Mouse (Mus musculus) heart, embryonic 16.5 days (tissue): ENCODE measurements around the gene Capn12. TPM values are rescaled to one million over a fixed set of nuclear protein-coding genes. Genes with fewer than 3 reads are reported as not detected.

Source experiments
- ATAC-seq: fragments of 200-750 bp; cut with Nextera tagmentation; replicated peaks from 2 replicates; pipeline ENCODE4 v1.8.0; 2017; ENCODE audit warnings: moderate number of reproducible peaks; ENCODE audit not compliant: insufficient read depth, low FRiP score; ENCODE audit errors: extremely low read depth
- H3K27ac ChIP-seq: fragments of 300-500 bp; sonication (generic); 2 replicates; pipeline ENCODE4 v1.5.1; 2014; ENCODE audit warnings: mild to moderate bottlenecking, low read length, control low read depth, moderate library complexity
- H3K27me3 ChIP-seq: fragments of 300-500 bp; sonication (generic); 2 replicates; pipeline ENCODE4 v1.6.1; 2014; ENCODE audit warnings: low read length, mixed read lengths; ENCODE audit not compliant: control insufficient read depth, insufficient read depth
- H3K36me3 ChIP-seq: fragments of 300-500 bp; sonication (generic); 2 replicates; pipeline ENCODE4 v1.6.1; 2014; ENCODE audit not compliant: control insufficient read depth, insufficient read depth
- H3K4me1 ChIP-seq: fragments of 300-500 bp; sonication (generic); 2 replicates; pipeline ENCODE4 v1.6.1; 2014; ENCODE audit warnings: low read length, mixed read lengths; ENCODE audit not compliant: control insufficient read depth, insufficient read depth
- H3K4me2 ChIP-seq: fragments of 300-500 bp; sonication (generic); 2 replicates; pipeline ENCODE4 v1.6.1; 2014; ENCODE audit warnings: low read depth, mild to moderate bottlenecking, control low read depth, low read length
- H3K4me3 ChIP-seq: fragments of 300-500 bp; sonication (generic); 2 replicates; pipeline ENCODE4 v1.5.1; 2014; ENCODE audit warnings: mild to moderate bottlenecking, control low read depth, low read length
- H3K9ac ChIP-seq: fragments of 300-500 bp; sonication (generic); 2 replicates; pipeline ENCODE4 v1.6.1; 2014; ENCODE audit warnings: low read length, control low read depth
- H3K9me3 ChIP-seq: fragments of 300-500 bp; sonication (generic); replicated peaks from 2 replicates; pipeline ENCODE4 v1.6.1; 2016; ENCODE audit warnings: low read length; ENCODE audit not compliant: control insufficient read depth
- WGBS: fragments of 180-500 bp; shearing (Covaris S2); extraction: QIAGEN DNeasy Blood & Tissue Kit; methylation state at CpG from one replicate; pipeline ENCODE4 v1.1.7; 2014; 5-methylcytosine and 5-hydroxymethylcytosine counted together
- polyA plus RNA-seq: library from polyadenylated mRNA; unstranded; fragments of >200 nt; fragmentation: Nextera tagmentation; extraction: Ambion mirVana; gene quantifications from 2 replicates; pipeline ENCODE4 v1.2.1, GENCODE M21; 2015

Gene Capn12
- polyA plus RNA-seq, 1 experiment from 2014 or later: 0.41 TPM

GRCm38 (mm10) chr7:28921722-28922465 lies 40.7 kb downstream of the Capn12 start:
- H3K36me3 ChIP-seq: peaks cover 19% of the 10 kb centered on the region
- H3K4me2 ChIP-seq: no peak overlapping the region
- peak overlapping the region; percentile 65 for H3K9ac ChIP-seq
- H3K4me3 ChIP-seq: no peak overlapping the region
- H3K9me3 ChIP-seq: no peaks in the 10 kb centered on the region
- ATAC-seq: no peak
- H3K4me1 ChIP-seq: peaks cover 94% of the 10 kb centered on the region
- WGBS: 54% methylated on average over 8 of the region's 8 CpGs
- H3K27me3 ChIP-seq: no peaks in the 10 kb centered on the region
- H3K27ac ChIP-seq: peak overlapping the region; percentile 99

GRCm38 (mm10) chr7:28922606-28923005 lies 41.4 kb downstream of the Capn12 start:
- Histone ChIP-seq H3K9me3 (no peaks in the 10 kb centered on the region), H3K4me1 (peaks cover 91% of the 10 kb centered on the region), H3K4me2 (no peak overlapping the region), H3K27ac (peak overlapping the region; percentile 99), H3K4me3 (no peak overlapping the region), H3K9ac (peak overlapping the region; percentile 65), H3K27me3 (no peaks in the 10 kb centered on the region), H3K36me3 (peaks cover 12% of the 10 kb centered on the region)
- no peak for ATAC-seq
- 51% methylated on average over 4 of the region's 4 CpGs for WGBS

- Histone ChIP-seq H3K27ac (peak overlapping the region; percentile 99), H3K4me1 (peaks cover 79% of the 10 kb centered on the region), H3K4me3 (no peak overlapping the region), H3K27me3 (no peaks in the 10 kb centered on the region), H3K36me3 (0 out of 2 replicates have a peak, but pooled peaks cover 2% of the 10 kb centered on the region), H3K9ac (peak overlapping the region; percentile 65), H3K9me3 (no peaks in the 10 kb centered on the region), H3K4me2 (peak overlapping the region; percentile 12; the same call in 1 of the 2 replicates)
- ATAC-seq: no peak
- 16% methylated on average over 4 of the region's 4 CpGs for WGBS
Measured at GRCm38 (mm10) chr7:28923865-28924291, 42.7 kb downstream of the Capn12 start.

- WGBS: 51% methylated on average over 3 of the region's 3 CpGs
- Histone ChIP-seq H3K9ac (peak overlapping the region; percentile 70), H3K27me3 (no peaks in the 10 kb centered on the region), H3K4me2 (peak overlapping the region; percentile 54), H3K4me1 (peaks cover 79% of the 10 kb centered on the region), H3K9me3 (no peaks in the 10 kb centered on the region), H3K27ac (peak overlapping the region; percentile 99), H3K4me3 (no peak overlapping the region), H3K36me3 (0 out of 2 replicates have a peak, but pooled peaks cover 2% of the 10 kb centered on the region)
- ATAC-seq: no peak
Measured at GRCm38 (mm10) chr7:28924802-28925201, 43.6 kb downstream of the Capn12 start.

GRCm38 (mm10) chr7:28925317-28925716 lies 44.1 kb downstream of the Capn12 start:
- Histone ChIP-seq H3K4me3 (no peak overlapping the region), H3K36me3 (0 out of 2 replicates have a peak, but pooled peaks cover 2% of the 10 kb centered on the region), H3K27ac (peak overlapping the region; percentile 99), H3K9ac (peak overlapping the region; percentile 70), H3K4me1 (peaks cover 79% of the 10 kb centered on the region), H3K4me2 (peak overlapping the region; percentile 54), H3K27me3 (no peaks in the 10 kb centered on the region), H3K9me3 (no peaks in the 10 kb centered on the region)
- peak; percentile 85 for ATAC-seq
- 13% methylated on average over 9 of the region's 9 CpGs for WGBS

GRCm38 (mm10) chr7:28926172-28926571 lies 45.0 kb downstream of the Capn12 start:
- no peak for ATAC-seq
- Histone ChIP-seq H3K4me3 (no peak overlapping the region), H3K27ac (peak overlapping the region; percentile 99), H3K4me2 (no peak overlapping the region), H3K4me1 (peaks cover 79% of the 10 kb centered on the region), H3K9me3 (no peaks in the 10 kb centered on the region), H3K27me3 (no peaks in the 10 kb centered on the region), H3K9ac (peak overlapping the region; percentile 1), H3K36me3 (0 out of 2 replicates have a peak, but pooled peaks cover 2% of the 10 kb centered on the region)
- WGBS: 24% methylated on average over 2 of the region's 2 CpGs

- ATAC-seq: no peak
- Histone ChIP-seq H3K4me2 (no peak overlapping the region), H3K27me3 (no peaks in the 10 kb centered on the region)
Measured at GRCm38 (mm10) chr7:28929381-28929780, 48.2 kb downstream of the Capn12 start.

GRCm38 (mm10) chr7:28930320-28931031 lies 49.3 kb downstream of the Capn12 start:
- 42% methylated on average over 5 of the region's 5 CpGs for WGBS
- peak overlapping the region; percentile 74 for H3K27ac ChIP-seq
- H3K27me3 ChIP-seq: no peaks in the 10 kb centered on the region
- H3K9me3 ChIP-seq: no peaks in the 10 kb centered on the region
- no peak overlapping the region for H3K4me3 ChIP-seq
- no peak overlapping the region for H3K4me2 ChIP-seq
- H3K9ac ChIP-seq: 0 out of 2 replicates have a peak overlapping the region, but pooled peaks have one; percentile 14
- ATAC-seq: no peak
- H3K4me1 ChIP-seq: peaks cover 59% of the 10 kb centered on the region
- no peaks in the 10 kb centered on the region; the same call in 1 of the 2 replicates for H3K36me3 ChIP-seq

More at GRCm38 (mm10) chr7:28929381-28929780, 48.2 kb downstream of the Capn12 start:
- Histone ChIP-seq H3K27ac (peak overlapping the region; percentile 74), H3K9ac (no peak overlapping the region), H3K4me3 (no peak overlapping the region), H3K36me3 (no peaks in the 10 kb centered on the region; the same call in 1 of the 2 replicates), H3K4me1 (peaks cover 62% of the 10 kb centered on the region), H3K9me3 (no peaks in the 10 kb centered on the region)
- WGBS: 28% methylated on average over 3 of the region's 3 CpGs
